20 mouse cellular contexts compared by ENCODE assay signal in genomic region chr11:32474725-32475124, GRCm38 (mm10). TPM values are rescaled to one million over a fixed set of nuclear protein-coding genes. Genes with fewer than 3 reads are reported as not detected.
"Had no signal": no experiment of that assay in that cellular context is flagged by ENCODE, and none has a peak within 500 bp of the region (broad histone marks: within the 10 kb centered on the region; RNA-seq: fewer than 3 reads in every experiment).

No protein-coding gene starts in this region.

- ATAC-seq: midbrain, embryonic 15.5 days had no signal

- H3K27me3 ChIP-seq: kidney, embryonic 15.5 days; liver, embryonic 13.5 days; midbrain, embryonic 12.5 days; midbrain, embryonic 15.5 days; neural tube, embryonic 13.5 days; stomach, embryonic 15.5 days had no signal

- H3K27ac ChIP-seq: kidney, embryonic 15.5 days; left cerebral cortex, adult 2 months; liver, embryonic 13.5 days; macrophage; midbrain, embryonic 12.5 days; midbrain, embryonic 15.5 days; neural tube, embryonic 13.5 days; stomach, embryonic 15.5 days had no signal

- H3K4me2 ChIP-seq: kidney, embryonic 15.5 days; liver, embryonic 13.5 days; midbrain, embryonic 12.5 days; midbrain, embryonic 15.5 days; neural tube, embryonic 13.5 days; stomach, embryonic 15.5 days had no signal

- H3K9me3 ChIP-seq: kidney, embryonic 15.5 days; liver, embryonic 13.5 days; midbrain, embryonic 12.5 days; midbrain, embryonic 15.5 days; neural tube, embryonic 13.5 days; stomach, embryonic 15.5 days had no signal

- H3K4me3 ChIP-seq: kidney, embryonic 15.5 days; left cerebral cortex, adult 2 months; liver, embryonic 13.5 days; midbrain, embryonic 12.5 days; midbrain, embryonic 15.5 days; neural tube, embryonic 13.5 days; stomach, embryonic 15.5 days had no signal

- H3K4me1 ChIP-seq: liver, embryonic 13.5 days; midbrain, embryonic 12.5 days; midbrain, embryonic 15.5 days had no signal

- H3K36me3 ChIP-seq: kidney, embryonic 15.5 days; liver, embryonic 13.5 days; midbrain, embryonic 12.5 days; midbrain, embryonic 15.5 days; neural tube, embryonic 13.5 days; stomach, embryonic 15.5 days had no signal

- H3K9ac ChIP-seq: kidney, embryonic 15.5 days; liver, embryonic 13.5 days; midbrain, embryonic 12.5 days; midbrain, embryonic 15.5 days; neural tube, embryonic 13.5 days; stomach, embryonic 15.5 days had no signal

- DNase-seq: kidney, adult 8-10 months; kidney, postnatal 10 days; kidney, postnatal 36 days; layer of hippocampus, postnatal 36 days; liver, embryonic 13.5 days; lung, adult 2 months; lung, postnatal 14 days; retina, postnatal 1 day; right cerebral cortex, postnatal 25 days; spleen, adult 18-20 months had no signal

RNA-seq across cellular contexts. Expression of gene Efcab9, which starts 57.2 kb away (rescaled TPM):
- total RNA-seq: left cerebral cortex, postnatal 10 days; liver, adult 2 months had no signal
- polyA plus RNA-seq: limb, embryonic 11.5 days; liver, adult 2 months; lung, adult 2 months; macrophage; midbrain, embryonic 15.5 days had no signal
